Mouse (Mus musculus) heart, postnatal 0 days (tissue): ENCODE data around the gene Trhde. TPM values are rescaled to one million over a fixed set of nuclear protein-coding genes. Genes with fewer than 3 reads are reported as not detected.

ENCODE experiments used
- ATAC-seq: fragments of 200-750 bp; cut with Nextera tagmentation; 2 replicates; pipeline ENCODE4 v1.8.0; 2017; ENCODE audit warnings: low read depth, moderate number of reproducible peaks, moderate library complexity; ENCODE audit not compliant: insufficient read depth
- DNase-seq: peaks from one replicate; pipeline ENCODE4 v3.0.0-alpha.2; 2016; ENCODE audit warnings: low spot score
- H3K27ac ChIP-seq: fragments of 300-500 bp; sonication (generic); 2 replicates; pipeline ENCODE4 v1.5.1; 2014; ENCODE audit warnings: low read depth, mild to moderate bottlenecking
- H3K27me3 ChIP-seq: fragments of 300-500 bp; sonication (generic); 2 replicates; pipeline ENCODE4 v1.6.1; 2014; ENCODE audit warnings: low read length, mixed read lengths; ENCODE audit not compliant: control insufficient read depth, insufficient read depth
- H3K36me3 ChIP-seq: fragments of 300-500 bp; sonication (generic); replicated peaks from 2 replicates; pipeline ENCODE4 v1.6.1; 2014; ENCODE audit warnings: low read length, mixed read lengths; ENCODE audit not compliant: control insufficient read depth, insufficient read depth
- H3K4me1 ChIP-seq: fragments of 300-500 bp; sonication (generic); 2 replicates; pipeline ENCODE4 v1.6.1; 2014; ENCODE audit warnings: antibody characterized with exemption; ENCODE audit not compliant: control insufficient read depth, insufficient read depth
- H3K4me2 ChIP-seq: fragments of 300-500 bp; sonication (generic); 2 replicates; pipeline ENCODE4 v1.6.1; 2014; ENCODE audit warnings: low read depth, mild to moderate bottlenecking, low read length, moderate library complexity
- H3K4me3 ChIP-seq: fragments of 300-500 bp; sonication (generic); 2 replicates; pipeline ENCODE4 v1.5.1; 2014; ENCODE audit warnings: low read depth, low read length
- H3K9ac ChIP-seq: fragments of 300-500 bp; sonication (generic); replicated peaks from 2 replicates; pipeline ENCODE4 v1.6.1; 2014; ENCODE audit warnings: low read depth, low read length, mixed read lengths
- H3K9me3 ChIP-seq: fragments of 300-500 bp; sonication (generic); replicated peaks from 2 replicates; pipeline ENCODE4 v1.6.1; 2016; ENCODE audit warnings: low read length; ENCODE audit not compliant: control insufficient read depth
- CTCF ChIP-seq: IDR thresholded peaks from 2 replicates; pipeline ENCODE4 v1.5.1; 2016; ENCODE audit warnings: antibody characterized with exemption, control low read depth, low read depth
- EP300 ChIP-seq: IDR thresholded peaks from 2 replicates; pipeline ENCODE4 v1.6.1; 2016; ENCODE audit warnings: antibody characterized with exemption, low read depth
- WGBS: fragments of 180-500 bp; shearing (Covaris S2); extraction: QIAGEN DNeasy Blood & Tissue Kit; methylation state at CpG from one replicate; pipeline ENCODE4 v1.1.7; 2014; 5-methylcytosine and 5-hydroxymethylcytosine counted together
- polyA plus RNA-seq: library from polyadenylated mRNA; unstranded; fragments of >200 nt; fragmentation: Nextera tagmentation; extraction: Ambion mirVana; gene quantifications from 2 replicates; pipeline ENCODE4 v1.2.1, GENCODE M21; 2015
- total RNA-seq: library from RNA; depleted of rRNA; stranded (reverse); fragments of >200 nt; gene quantifications from 2 replicates; pipeline ENCODE4 v1.2.3, GENCODE M21; 2014; ENCODE audit warnings: low replicate concordance

Gene Trhde
- total and polyA plus RNA-seq, 2 experiments from 2014 or later, result 0.14 to 0.27 TPM

- Histone ChIP-seq H3K4me2 (peak overlapping the region; percentile 63), H3K36me3 (no peaks in the 10 kb centered on the region), H3K4me1 (no peaks in the 10 kb centered on the region), H3K27me3 (peaks cover 54% of the 10 kb centered on the region), H3K9ac (no peak overlapping the region), H3K4me3 (peak overlapping the region; percentile 44), H3K9me3 (no peaks in the 10 kb centered on the region), H3K27ac (no peak overlapping the region)
- 0 out of 2 replicates have a peak, but pooled peaks have one; percentile 27 for ATAC-seq
- WGBS, result 2% methylated on average over 66 of the region's 66 CpGs
- no peak for TF ChIP-seq EP300
- TF ChIP-seq CTCF, result no peak
- no peak for DNase-seq
Measured at GRCm38 (mm10) chr10:114801457-114802160, 498 bp downstream of the Trhde start.

GRCm38 (mm10) chr10:114800331-114801304, 1.5 kb downstream of the Trhde start:
- Histone ChIP-seq H3K27ac (no peak overlapping the region), H3K27me3 (peaks cover 54% of the 10 kb centered on the region), H3K36me3 (no peaks in the 10 kb centered on the region), H3K4me1 (no peaks in the 10 kb centered on the region), H3K4me2 (peak overlapping the region; percentile 63), H3K9me3 (no peaks in the 10 kb centered on the region), H3K4me3 (peak overlapping the region; percentile 44), H3K9ac (no peak overlapping the region)
- DNase-seq (no peak), ATAC-seq (no peak)
- no peak for TF ChIP-seq CTCF
- TF ChIP-seq EP300, result no peak
- WGBS, result 7% methylated on average over 75 of the region's 75 CpGs

- no peak for ATAC-seq
- Histone ChIP-seq H3K36me3 (no peaks in the 10 kb centered on the region), H3K9ac (no peak overlapping the region), H3K4me3 (no peak overlapping the region), H3K9me3 (no peaks in the 10 kb centered on the region), H3K27ac (no peak overlapping the region), H3K27me3 (peaks cover 54% of the 10 kb centered on the region), H3K4me2 (no peak overlapping the region), H3K4me1 (no peaks in the 10 kb centered on the region)
- no peak for DNase-seq
- TF ChIP-seq CTCF (no peak), EP300 (no peak)
- 74% methylated on average over 4 of the region's 4 CpGs for WGBS
Measured at GRCm38 (mm10) chr10:114799481-114799880, 2.6 kb downstream of the Trhde start.

GRCm38 (mm10) chr10:114798788-114799187, 3.3 kb downstream of the Trhde start:
- DNase-seq (no peak), ATAC-seq (no peak)
- Histone ChIP-seq H3K9ac (no peak overlapping the region), H3K27ac (no peak overlapping the region), H3K4me1 (no peaks in the 10 kb centered on the region), H3K4me2 (no peak overlapping the region), H3K36me3 (no peaks in the 10 kb centered on the region), H3K27me3 (peaks cover 52% of the 10 kb centered on the region), H3K4me3 (no peak overlapping the region), H3K9me3 (no peaks in the 10 kb centered on the region)
- 36% methylated on average over 1 of the region's 1 CpGs for WGBS
- TF ChIP-seq EP300, result no peak
- no peak for TF ChIP-seq CTCF

- Histone ChIP-seq H3K4me2 (no peak overlapping the region), H3K9ac (no peak overlapping the region), H3K27me3 (peaks cover 46% of the 10 kb centered on the region), H3K9me3 (no peaks in the 10 kb centered on the region), H3K27ac (no peak overlapping the region), H3K36me3 (no peaks in the 10 kb centered on the region), H3K4me1 (no peaks in the 10 kb centered on the region), H3K4me3 (no peak overlapping the region)
- TF ChIP-seq EP300, result no peak
- TF ChIP-seq CTCF, result no peak
- ATAC-seq, result no peak
- 49% methylated on average over 5 of the region's 5 CpGs for WGBS
- DNase-seq, result no peak
Measured at GRCm38 (mm10) chr10:114798218-114798617, 3.9 kb downstream of the Trhde start.
